Mouse (Mus musculus): ENCODE measurements around the gene Tigd3. TPM values are rescaled to one million over a fixed set of nuclear protein-coding genes. Genes with fewer than 3 reads are reported as not detected.
A peak's percentile ranks its signal among the peaks of the same experiment; 100 is the strongest.

Tigd3 gene
- total RNA-seq, 1 experiment from 2014 or later, result 1.3 TPM

GRCm38 (mm10) chr19:5846557-5847305, 47.2 kb downstream of the Tigd3 start:
- DNase-seq, result peak; percentile 70

GRCm38 (mm10) chr19:5846154-5846553, 47.8 kb downstream of the Tigd3 start:
- no peak for DNase-seq

- DNase-seq, result peak; percentile 96
Measured at GRCm38 (mm10) chr19:5845319-5846135, 48.4 kb downstream of the Tigd3 start.

GRCm38 (mm10) chr19:5844831-5845318, 49.1 kb downstream of the Tigd3 start:
- no peak for DNase-seq

GRCm38 (mm10) chr19:5843781-5844691, 49.9 kb downstream of the Tigd3 start:
- DNase-seq, result no peak

- peak; percentile 49 for DNase-seq
Measured at GRCm38 (mm10) chr19:5842785-5843730, 50.9 kb downstream of the Tigd3 start.

- no peak for DNase-seq
Measured at GRCm38 (mm10) chr19:5841999-5842784, 51.8 kb downstream of the Tigd3 start.

- DNase-seq, result no peak
Measured at GRCm38 (mm10) chr19:5841389-5841946, 52.5 kb downstream of the Tigd3 start.

Other genes starting within 250 kb of the Tigd3 start
- 61.8 and 76.7 TPM in 2 replicates for gene Sipa1, start 230.4 kb downstream of the Tigd3 start, total RNA-seq (2021)
- gene Map3k11, start 205.4 kb downstream of the Tigd3 start, total RNA-seq (2021), result 43.7 and 49.7 TPM in 2 replicates
- 110 and 124 TPM in 2 replicates for gene Pcnx3, start 205.2 kb downstream of the Tigd3 start, total RNA-seq (2021)
- not detected in 2 replicates for gene Kcnk7, start 189.8 kb downstream of the Tigd3 start, total RNA-seq (2021)
- 35.7 and 40.9 TPM in 2 replicates for gene Ehbp1l1, start 167.8 kb downstream of the Tigd3 start, total RNA-seq (2021)
- gene Fam89b, start 164.5 kb downstream of the Tigd3 start, total RNA-seq (2021), result 44.8 and 59.4 TPM in 2 replicates
- gene Ltbp3, start 153.2 kb downstream of the Tigd3 start, total RNA-seq (2021), result 275 and 334 TPM in 2 replicates
- gene Scyl1, start 122.7 kb downstream of the Tigd3 start, total RNA-seq (2021), result 104 and 120 TPM in 2 replicates
- gene Frmd8, start 18.9 kb downstream of the Tigd3 start, total RNA-seq (2021), result 40.4 and 63.3 TPM in 2 replicates
- gene Slc25a45, start 16.3 kb downstream of the Tigd3 start, total RNA-seq (2021), result 39.1 and 39.7 TPM in 2 replicates
- gene Dpf2, start 18.9 kb upstream of the Tigd3 start, total RNA-seq (2021), result 88.9 and 103 TPM in 2 replicates
- 6.2 and 8.5 TPM in 2 replicates for gene Cdc42ep2, start 30.7 kb upstream of the Tigd3 start, total RNA-seq (2021)
- gene Pola2, start 70.1 kb upstream of the Tigd3 start, total RNA-seq (2021), result 28.4 and 29.6 TPM in 2 replicates
- not detected in 2 replicates for gene Slc22a20, start 92.0 kb upstream of the Tigd3 start, total RNA-seq (2021)
- 28.0 and 40.2 TPM in 2 replicates for gene Capn1, start 121.7 kb upstream of the Tigd3 start, total RNA-seq (2021)
- gene Syvn1, start 152.4 kb upstream of the Tigd3 start, total RNA-seq (2021), result 59.7 and 65.6 TPM in 2 replicates
- 65.2 and 65.7 TPM in 2 replicates for gene Mrpl49, start 163.6 kb upstream of the Tigd3 start, total RNA-seq (2021)
- 891 and 1,016 TPM in 2 replicates for gene Fau, start 163.7 kb upstream of the Tigd3 start, total RNA-seq (2021)
- gene Znhit2, start 167.0 kb upstream of the Tigd3 start, total RNA-seq (2021), result 34.6 TPM in 2 replicates
- gene Tm7sf2, start 174.2 kb upstream of the Tigd3 start, total RNA-seq (2021), result 59.9 and 66.0 TPM in 2 replicates
- gene Vps51, start 183.1 kb upstream of the Tigd3 start, total RNA-seq (2021), result 68.8 and 80.9 TPM in 2 replicates
- 0.85 TPM in 1 of 2 replicates, not detected in the other for gene Tmem262, start 185.9 kb upstream of the Tigd3 start, total RNA-seq (2021)
- not detected in 2 replicates for gene Gm28374, start 188.1 kb upstream of the Tigd3 start, total RNA-seq (2021)
- 41.9 and 43.0 TPM in 2 replicates for gene Zfpl1, start 190.8 kb upstream of the Tigd3 start, total RNA-seq (2021)
- 3.0 and 4.1 TPM in 2 replicates for gene Cdca5, start 190.8 kb upstream of the Tigd3 start, total RNA-seq (2021)
- gene AC131692.1, start 200.3 kb upstream of the Tigd3 start, total RNA-seq (2021), result not detected in 2 replicates
- 0.24 and 0.38 TPM in 2 replicates for gene Naaladl1, start 211.6 kb upstream of the Tigd3 start, total RNA-seq (2021)
- 15.1 and 19.5 TPM in 2 replicates for gene Sac3d1, start 224.5 kb upstream of the Tigd3 start, total RNA-seq (2021)
- gene Snx15, start 234.2 kb upstream of the Tigd3 start, total RNA-seq (2021), result 23.5 and 26.9 TPM in 2 replicates
- gene Batf2, start 246.8 kb upstream of the Tigd3 start, total RNA-seq (2021), result 1.00 and 2.1 TPM in 2 replicates
- gene Arl2, start 247.4 kb upstream of the Tigd3 start, total RNA-seq (2021), result 74.5 and 74.7 TPM in 2 replicates